Mouse (Mus musculus): Measurements from ENCODE around the gene a.

The a gene

GRCm38 (mm10) chr2:155098720-155099380 lies 307.6 kb downstream of the a start:
- DNase-seq (ENCODE audit: low spot score in 2 of 2): no peak

GRCm38 (mm10) chr2:155099421-155099820 lies 308.2 kb downstream of the a start:
- DNase-seq (ENCODE audit: low spot score in 2 of 2): no peak

- no peak for DNase-seq (ENCODE audit: low spot score in 2 of 2)
These were observed 309.0 kb downstream of the a start for GRCm38 (mm10) chr2:155099994-155100795.
